Mouse (Mus musculus): ENCODE data around the gene Dclk1.

Gene Dclk1

DNA sequence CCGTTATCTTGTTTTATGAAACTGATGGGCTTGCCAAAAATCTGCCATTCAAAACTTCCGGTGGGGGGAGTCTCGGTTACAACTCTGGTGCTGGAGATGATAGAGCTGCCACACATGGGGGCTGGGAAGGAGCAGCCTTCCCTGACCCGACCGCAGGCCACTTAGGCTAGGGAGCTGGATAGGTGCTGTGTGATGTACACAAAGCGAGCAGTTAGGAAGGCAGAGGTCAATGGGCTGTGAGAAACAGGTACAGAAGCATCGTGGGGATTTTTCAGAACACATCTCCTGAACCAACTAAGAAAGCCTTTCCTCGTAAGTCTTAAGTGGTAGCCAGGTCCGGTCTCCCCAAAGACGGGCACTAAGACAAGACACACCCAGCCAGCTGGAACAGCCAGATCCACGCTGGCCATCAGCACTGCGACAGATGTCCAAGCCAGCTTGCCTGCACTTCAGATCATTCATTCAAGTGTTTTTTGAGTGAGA is 297.7 kb downstream of the Dclk1 start:
- no peak for DNase-seq (ENCODE audit: low read depth, low spot score)

DNA sequence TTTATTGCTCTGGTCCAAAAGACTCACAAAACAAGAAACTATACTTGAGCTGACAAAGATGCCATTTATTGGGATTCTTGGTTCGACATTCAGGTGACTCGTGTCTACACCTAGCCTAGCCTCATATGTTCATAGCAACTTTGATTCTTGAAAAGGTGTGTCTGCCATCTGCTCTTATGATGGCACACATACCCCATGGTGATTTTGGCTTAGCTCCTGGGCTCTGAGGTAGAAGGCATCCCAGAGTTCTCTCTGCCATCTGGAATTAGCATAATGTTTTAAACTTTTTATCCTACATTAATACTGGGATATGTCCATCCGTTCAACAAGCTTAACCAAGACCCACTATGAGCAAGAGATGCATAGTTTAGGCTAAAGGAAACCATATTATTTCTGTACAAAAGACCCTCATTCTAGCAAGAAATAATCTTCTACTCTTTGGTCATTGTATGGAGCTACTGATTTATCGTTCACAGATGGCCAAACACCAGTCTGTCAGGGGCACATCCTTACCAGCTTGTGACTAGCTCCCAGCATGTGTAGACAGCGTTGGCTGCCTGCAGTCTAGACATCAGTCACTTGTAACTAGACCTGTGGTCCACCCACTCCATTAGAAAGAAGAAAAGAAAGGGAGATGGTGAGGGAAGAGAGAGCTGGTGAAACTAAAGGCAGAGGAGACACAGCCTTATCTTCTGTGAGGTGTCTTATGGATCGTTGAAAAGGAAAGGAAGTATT is 298.4 kb downstream of the Dclk1 start:
- DNase-seq (ENCODE audit: low read depth, low spot score) = no peak

DNA sequence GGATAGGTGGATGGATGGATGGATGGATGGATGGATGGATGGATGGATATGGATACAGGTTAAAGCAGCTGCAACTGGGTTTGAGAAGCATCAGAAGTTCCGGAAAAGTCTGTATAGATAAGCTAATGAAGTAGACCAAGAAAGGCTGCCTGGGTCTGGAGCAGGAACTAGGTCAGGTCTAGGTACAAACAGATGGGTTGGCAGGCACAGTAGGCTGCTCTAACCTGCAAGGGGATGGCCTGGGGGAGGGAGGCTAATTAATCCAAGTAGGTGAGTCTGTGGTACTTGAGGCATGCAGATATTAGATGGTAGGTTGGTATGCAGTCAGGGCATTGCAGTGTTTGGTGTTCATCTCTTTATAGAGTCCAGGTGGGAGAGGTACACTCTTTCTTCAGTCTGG is 299.6 kb downstream of the Dclk1 start:
- no peak for DNase-seq (ENCODE audit: low read depth, low spot score)

DNA sequence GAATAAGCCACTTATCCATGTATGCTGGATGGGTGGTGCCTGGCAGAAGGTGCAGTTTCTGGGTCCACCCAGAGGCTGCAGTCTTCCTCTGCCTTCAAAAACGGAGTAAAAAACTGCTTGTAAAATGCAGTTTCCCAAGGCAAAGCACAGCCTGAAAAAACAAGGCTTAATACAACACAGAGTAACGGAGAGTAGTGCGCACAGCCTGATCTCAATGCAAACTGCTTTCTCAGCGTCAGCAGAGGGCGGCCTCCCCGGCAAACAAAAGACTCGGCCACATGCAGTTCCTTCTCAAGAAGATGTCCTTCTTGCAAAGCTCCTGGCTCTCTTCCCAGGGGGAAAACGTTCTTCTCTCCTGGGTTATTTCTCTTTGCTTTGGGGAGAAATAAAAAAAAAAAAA is 300.1 kb downstream of the Dclk1 start:
- DNase-seq (ENCODE audit: low read depth, low spot score) = peak; percentile 23

DNA sequence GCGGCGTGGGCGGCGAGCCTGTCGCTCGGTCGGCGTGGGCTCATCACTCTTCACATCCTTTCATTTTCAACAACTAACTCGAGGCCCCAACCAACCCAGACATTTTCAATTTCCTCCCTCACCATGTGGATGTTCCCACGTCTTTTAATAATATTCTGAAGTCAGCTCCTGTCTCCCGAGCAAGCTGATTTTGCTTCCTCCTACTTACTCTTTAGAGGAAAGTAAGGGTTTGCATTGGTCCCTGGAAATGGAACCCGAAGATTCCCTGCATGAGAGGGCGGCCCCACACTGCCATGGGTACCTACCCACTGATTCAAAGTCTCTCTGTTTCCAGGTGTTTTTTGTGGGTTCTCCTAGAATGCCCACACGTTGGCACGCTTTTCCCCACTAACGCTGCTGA is 300.8 kb downstream of the Dclk1 start:
- no peak for DNase-seq (ENCODE audit: low read depth, low spot score)

DNA sequence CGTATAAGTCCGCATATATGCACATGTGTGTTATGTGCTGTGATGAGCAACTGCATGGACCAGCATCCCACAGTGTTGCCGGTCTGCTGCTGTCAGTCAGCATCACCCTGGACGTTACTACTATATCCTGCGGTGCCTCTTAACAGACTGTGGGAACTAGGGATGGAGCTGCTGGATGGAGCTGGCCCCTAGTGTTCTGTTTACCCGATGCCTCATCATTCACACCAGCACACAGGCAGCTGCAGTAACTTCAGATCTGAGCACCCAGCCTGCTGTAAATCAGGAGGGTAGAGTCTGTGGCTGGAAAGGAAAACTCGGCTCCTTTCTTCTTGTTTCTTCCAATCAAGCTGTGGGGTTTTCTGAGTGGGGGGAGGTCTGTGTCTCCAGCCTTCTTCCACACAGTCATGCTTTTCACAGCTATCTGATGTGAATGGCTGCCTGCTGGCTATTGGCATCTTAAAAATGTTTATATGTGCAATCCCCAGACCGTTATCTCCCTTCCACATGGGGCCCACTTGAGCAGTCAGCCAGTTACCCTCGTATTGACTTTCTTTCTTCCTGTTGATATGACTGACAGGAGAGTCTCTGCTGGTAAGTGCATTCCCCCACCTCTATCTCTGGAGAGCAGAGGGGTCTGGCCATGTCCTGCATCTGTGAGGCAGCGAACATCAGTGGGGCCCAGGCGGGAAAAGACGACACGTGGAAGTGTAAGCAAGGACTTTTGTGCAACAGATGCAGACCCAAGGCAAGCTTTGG is 301.9 kb downstream of the Dclk1 start:
- DNase-seq (ENCODE audit: low read depth, low spot score) = no peak

DNA sequence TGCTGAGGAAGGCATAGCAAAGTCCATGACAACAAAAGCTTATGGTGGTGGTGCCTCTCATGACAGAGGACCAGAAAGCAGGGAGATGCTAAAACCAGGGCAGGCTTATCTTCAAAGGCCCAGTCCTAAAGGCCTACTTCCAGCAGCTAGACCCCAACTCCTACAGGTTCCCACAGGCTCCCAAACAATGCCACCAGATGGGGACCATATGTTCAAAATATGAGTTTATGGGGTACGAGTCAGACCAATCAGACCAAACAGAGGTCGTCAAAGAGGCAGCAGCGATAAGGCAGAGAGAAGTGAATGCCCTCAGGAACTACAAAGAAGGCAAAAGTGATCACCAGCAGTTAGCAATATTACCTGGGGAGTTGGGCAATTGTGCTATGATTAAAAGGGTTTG is 303.1 kb downstream of the Dclk1 start:
- no peak for DNase-seq (ENCODE audit: low read depth, low spot score)

- no peak for DNase-seq (ENCODE audit: low read depth, low spot score)
Measured at GRCm38 (mm10) chr3:55545916-55546315, 303.8 kb downstream of the Dclk1 start.

DNA sequence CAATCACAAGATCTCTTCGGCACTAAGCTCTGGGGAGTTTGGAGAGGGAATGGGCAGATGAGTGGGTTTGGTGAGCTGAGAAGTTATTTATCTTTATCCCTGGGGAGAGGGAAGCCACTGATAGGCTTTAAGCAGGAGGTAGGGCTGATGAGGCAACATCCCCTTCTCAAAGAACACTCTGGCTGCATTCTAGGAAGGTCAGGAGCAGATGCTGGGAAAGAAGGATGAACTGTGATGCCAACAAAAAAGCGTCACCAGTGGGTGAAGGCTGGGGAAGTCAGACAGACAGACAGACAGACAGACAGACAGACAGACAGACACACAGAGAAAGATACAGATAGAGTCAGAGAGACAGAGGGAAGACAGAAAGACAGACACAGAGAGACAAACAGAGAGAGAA is 304.9 kb downstream of the Dclk1 start:
- DNase-seq (ENCODE audit: low read depth, low spot score) = no peak

DNA sequence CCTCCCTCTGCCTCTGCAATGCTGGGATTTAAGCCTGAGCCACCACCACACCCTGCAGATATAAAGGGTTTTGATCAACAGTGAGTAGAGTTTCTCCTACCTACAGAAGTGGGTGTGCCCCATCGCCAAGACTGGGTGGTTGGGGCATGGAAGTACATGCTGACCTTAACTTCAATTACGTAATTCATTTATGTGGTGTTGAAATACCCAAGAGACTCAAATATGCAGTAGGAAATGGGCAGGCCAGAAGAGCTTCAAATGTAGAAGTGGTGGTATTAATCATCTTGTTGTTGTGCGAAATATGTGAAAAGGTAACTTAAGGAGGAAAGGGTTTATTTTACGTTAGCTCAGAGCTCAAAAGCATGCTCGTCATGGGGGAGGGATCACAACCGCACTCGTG is 307.2 kb downstream of the Dclk1 start:
- no peak for DNase-seq (ENCODE audit: low read depth, low spot score)

DNA sequence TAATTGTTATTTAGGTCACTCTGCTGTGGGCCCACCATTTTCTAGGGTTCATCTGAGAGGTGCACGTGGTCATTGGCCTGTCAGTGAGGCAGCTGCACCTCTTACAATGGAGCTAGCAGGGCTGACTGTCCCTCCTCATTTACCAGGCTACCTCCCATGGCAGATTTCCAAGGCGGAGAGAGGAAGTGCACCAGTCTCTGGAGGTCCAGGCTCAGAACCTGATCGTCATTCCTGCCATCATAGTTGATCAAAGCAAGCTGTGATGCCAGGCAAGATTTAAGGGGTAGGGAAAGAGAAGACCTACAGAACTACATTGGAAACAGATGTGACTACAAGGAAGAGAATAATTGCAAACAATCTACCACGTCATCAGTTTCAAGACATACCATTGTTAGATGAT is 308.8 kb downstream of the Dclk1 start:
- no peak for DNase-seq (ENCODE audit: low read depth, low spot score)

- DNase-seq (ENCODE audit: low read depth, low spot score) = no peak
Measured at GRCm38 (mm10) chr3:55551912-55552311, 309.7 kb downstream of the Dclk1 start.

DNA sequence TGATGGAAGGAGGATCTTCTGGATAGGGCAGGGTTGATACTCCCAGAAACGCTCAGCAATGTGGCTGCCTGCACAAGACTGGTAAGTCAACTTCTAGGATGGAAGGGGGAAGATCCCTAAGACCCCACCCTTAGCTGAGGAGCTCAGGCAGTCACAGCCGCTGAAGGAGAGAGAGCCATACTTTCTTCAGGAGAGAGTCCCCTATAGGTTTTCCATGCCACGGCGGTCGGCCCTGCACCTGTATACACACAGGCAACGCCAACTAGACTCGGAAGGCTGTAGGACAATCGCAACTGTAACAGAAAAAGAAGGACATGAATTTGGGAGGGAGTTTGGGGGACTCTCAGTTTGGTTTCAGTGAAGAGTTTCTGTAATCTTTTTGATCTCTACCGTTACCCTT is 310.9 kb downstream of the Dclk1 start:
- no peak for DNase-seq (ENCODE audit: low read depth, low spot score)

DNA sequence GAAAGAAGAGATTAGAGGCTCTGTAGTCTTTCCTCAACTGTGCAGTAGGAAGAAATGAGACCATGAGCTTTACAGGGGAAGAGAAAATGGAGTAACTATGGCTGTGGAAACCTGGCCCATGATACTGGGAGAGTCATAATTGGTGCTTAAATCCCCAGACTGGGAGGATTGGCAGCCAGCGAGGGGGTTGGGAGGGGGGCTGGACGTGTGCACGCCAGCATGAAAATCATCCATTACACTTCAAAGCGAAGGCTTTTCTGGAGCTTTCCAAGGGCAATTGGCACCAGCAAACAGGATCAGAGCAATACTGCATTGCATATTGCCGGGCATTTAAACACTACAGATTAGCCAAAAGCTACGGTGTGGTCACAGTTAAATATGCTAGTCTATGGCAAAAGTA is 313.7 kb downstream of the Dclk1 start:
- no peak for DNase-seq (ENCODE audit: low read depth, low spot score)

DNA sequence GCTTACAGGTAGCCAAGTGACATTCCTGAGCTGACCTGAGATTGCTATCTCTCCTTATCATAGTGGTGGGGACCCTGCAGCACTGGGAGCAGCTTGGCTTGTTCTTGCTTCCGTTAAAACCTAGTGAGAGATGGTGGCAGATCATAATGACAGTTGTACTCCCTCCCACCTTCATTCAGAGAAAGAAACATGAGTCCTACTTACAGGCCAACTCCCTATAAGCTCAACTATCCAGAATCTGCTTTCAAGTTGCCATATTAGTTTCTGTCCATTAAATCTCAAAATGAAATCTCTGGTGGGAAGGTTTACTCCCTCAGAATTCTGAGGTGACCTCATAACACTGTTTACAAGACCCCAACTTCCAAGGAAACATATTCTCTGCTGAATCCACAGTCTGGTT is 316.4 kb downstream of the Dclk1 start:
- no peak for DNase-seq (ENCODE audit: low read depth, low spot score)

- DNase-seq (ENCODE audit: low read depth, low spot score) = peak; percentile 35
Measured at GRCm38 (mm10) chr3:55567476-55567875, 325.3 kb downstream of the Dclk1 start.

DNA sequence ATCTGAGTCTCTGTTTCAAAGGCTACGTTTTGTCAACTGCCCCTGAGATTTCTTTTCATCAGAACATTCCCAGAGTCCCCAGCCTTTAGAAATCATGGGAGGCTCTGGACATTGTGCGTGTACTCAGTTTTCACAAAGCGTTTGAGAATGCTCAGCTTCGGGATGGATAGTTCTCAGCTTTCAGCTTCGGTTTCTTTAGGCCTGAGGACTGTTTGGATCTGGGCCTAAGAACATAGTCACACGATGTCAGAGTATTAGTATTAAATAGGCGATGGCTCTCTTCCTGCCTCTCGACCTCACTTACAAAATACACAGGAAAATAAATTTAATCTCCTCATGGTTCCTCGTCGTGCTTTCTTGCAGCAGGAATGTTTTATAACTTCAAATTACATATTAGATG is 327.4 kb downstream of the Dclk1 start:
- no peak for DNase-seq (ENCODE audit: low read depth, low spot score)

GRCm38 (mm10) chr3:55571034-55571433 is 328.9 kb downstream of the Dclk1 start:
- DNase-seq (ENCODE audit: low read depth, low spot score) = no peak

DNA sequence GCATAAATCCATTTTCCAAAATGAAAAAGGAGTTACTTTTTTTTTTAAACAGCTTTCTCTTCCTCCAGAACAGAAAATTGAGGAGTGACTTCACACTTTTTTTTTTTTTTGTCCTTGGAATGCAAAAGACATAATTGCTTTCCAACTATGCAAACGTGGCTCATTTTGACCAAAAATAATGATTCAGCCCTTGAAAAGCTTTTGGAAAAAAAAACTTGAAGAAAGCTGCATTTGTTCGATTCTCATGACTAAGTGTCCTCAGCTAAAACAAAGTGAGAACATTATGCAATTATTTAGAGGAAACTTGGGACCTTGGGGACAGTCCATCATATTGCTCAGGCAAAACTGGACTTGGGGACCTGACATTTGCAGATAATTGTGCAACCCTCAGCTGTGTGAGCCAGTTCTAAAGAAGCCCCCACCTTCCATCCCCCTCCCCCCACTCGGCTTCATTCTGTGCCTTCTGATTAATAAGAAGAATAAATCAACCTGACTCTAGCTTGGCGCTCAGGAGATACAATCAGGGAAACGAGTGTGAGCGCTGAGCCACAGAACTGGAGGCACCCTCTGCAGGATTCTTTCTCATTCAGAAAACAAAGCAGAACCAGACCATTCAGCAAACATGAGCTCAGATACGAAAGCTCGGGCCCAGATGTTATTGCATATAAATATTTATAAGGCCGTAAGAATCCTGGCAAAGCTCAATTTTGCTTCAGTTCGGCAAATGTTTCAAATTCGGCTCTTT is 329.6 kb downstream of the Dclk1 start:
- no peak for DNase-seq (ENCODE audit: low read depth, low spot score)

GRCm38 (mm10) chr3:55572297-55572681 is 330.1 kb downstream of the Dclk1 start:
- DNase-seq (ENCODE audit: low read depth, low spot score) = no peak

DNA sequence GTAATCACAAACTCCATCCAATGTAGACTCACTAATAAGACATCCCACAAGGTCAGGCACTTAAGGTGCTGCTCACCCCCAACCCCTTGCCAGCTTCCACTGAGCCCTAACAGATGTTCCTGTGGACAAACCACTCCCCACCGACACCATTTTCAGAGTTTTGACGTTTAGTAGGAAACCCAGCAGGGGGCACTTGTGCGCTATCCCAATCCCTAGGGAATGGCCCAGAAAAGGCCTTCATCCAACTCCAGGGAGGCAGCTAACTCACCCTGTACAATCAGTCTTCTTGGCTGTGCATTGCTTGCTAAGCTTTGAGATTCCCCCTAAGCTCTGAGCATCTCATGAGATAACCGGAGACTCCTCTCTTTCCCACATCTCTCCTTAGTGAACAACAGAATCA is 331.8 kb downstream of the Dclk1 start:
- peak; percentile 22 for DNase-seq (ENCODE audit: low read depth, low spot score)

DNA sequence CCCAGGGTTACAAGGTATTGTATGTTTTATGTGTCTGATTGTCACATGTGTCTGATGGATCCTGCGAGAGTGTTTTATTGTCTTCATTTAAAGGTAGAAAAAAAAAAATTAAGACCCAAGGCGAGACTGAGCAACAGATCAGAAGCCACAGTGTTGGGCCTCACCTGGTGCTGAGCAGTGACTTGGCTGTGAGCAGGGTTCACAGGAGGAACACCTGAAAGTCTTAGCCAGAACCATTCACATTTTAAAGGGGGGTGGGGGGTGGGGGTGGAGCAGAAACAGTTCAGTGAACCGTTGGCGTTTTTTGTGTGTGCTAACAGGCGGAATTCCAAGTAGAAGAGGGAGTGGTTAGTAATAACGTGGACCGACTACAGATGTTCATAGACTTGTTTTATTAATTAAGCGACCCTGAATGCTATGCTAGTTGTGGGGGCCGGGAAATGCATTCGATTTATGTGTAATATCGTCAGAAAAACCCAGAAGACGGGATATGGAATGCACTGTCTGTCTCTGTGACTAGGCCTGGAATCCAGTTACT is 345.3 kb downstream of the Dclk1 start:
- DNase-seq (ENCODE audit: low read depth, low spot score) = peak; percentile 28
